Mouse (Mus musculus) neural tube, embryonic 14.5 days (tissue): ENCODE measurements at regions not wholly inside any gene's neighbourhood (a gene's known extent, or its start where the extent isn't known, plus 50 kb on each side); places are given as distances from the start of the nearest gene placed in this dataset.

Experiments
- ATAC-seq: fragments of 200-750 bp; cut with Nextera tagmentation; 2 replicates; pipeline ENCODE4 v1.8.0; 2017; ENCODE audit warnings: low read depth, mild to moderate bottlenecking, moderate TSS enrichment, moderate library complexity
- H3K27ac ChIP-seq: fragments of 300-500 bp; sonication (generic); 2 replicates; pipeline ENCODE4 v1.5.1; 2014; ENCODE audit warnings: low read depth, mild to moderate bottlenecking, control low read depth, low read length, moderate library complexity, mixed read lengths
- H3K27me3 ChIP-seq: fragments of 300-500 bp; sonication (generic); 2 replicates; pipeline ENCODE4 v1.6.1; 2014; ENCODE audit warnings: low read length; ENCODE audit not compliant: control insufficient read depth, insufficient read depth
- H3K36me3 ChIP-seq: fragments of 300-500 bp; sonication (generic); 2 replicates; pipeline ENCODE4 v1.6.1; 2014; ENCODE audit warnings: low read length, mixed read lengths; ENCODE audit not compliant: control insufficient read depth, insufficient read depth
- H3K4me1 ChIP-seq: fragments of 300-500 bp; sonication (generic); 2 replicates; pipeline ENCODE4 v1.6.1; 2014; ENCODE audit warnings: low read length; ENCODE audit not compliant: control insufficient read depth, insufficient read depth
- H3K4me2 ChIP-seq: fragments of 300-500 bp; sonication (generic); 2 replicates; pipeline ENCODE4 v1.6.1; 2014; ENCODE audit warnings: mild to moderate bottlenecking, low read depth, low read length, control low read depth
- H3K4me3 ChIP-seq: fragments of 300-500 bp; sonication (generic); 2 replicates; pipeline ENCODE4 v1.5.1; 2014; ENCODE audit warnings: low read depth, low read length, control low read depth, mixed read lengths
- H3K9ac ChIP-seq: fragments of 300-500 bp; sonication (generic); replicated peaks from 2 replicates; pipeline ENCODE4 v1.6.1; 2014; ENCODE audit warnings: low read depth, mild to moderate bottlenecking, control low read depth, low read length, mixed read lengths
- H3K9me3 ChIP-seq: fragments of 300-500 bp; sonication (generic); 2 replicates; pipeline ENCODE4 v1.6.1; 2016; ENCODE audit warnings: low read length; ENCODE audit not compliant: control insufficient read depth
- WGBS: fragments of 180-500 bp; shearing (Covaris S2); extraction: QIAGEN DNeasy Blood & Tissue Kit; methylation state at CpG from one replicate; pipeline ENCODE4 v1.1.7; 2014; 5-methylcytosine and 5-hydroxymethylcytosine counted together

DNA sequence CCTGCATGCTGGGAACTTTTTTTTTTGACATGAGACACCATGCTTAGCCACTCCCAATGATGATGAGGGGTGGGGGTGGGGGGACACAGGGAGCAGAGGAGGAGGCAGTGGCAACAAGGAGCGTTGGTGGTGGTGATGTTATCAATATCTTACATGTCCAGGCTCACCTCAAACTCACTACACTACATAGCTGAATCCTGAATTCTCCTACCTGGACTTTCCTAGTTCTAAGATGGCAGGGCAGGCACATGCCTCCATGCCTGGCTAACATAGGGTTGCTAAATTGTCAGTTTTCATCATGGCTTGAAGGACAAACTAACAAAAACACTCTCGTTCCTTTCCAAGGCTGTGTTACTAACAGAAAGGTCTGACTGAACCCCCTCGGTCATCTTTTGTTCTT is 170.6 kb upstream of the Zfp637 start:
- no peaks in the 10 kb centered on the region for H3K4me1 ChIP-seq
- no peaks in the 10 kb centered on the region for H3K9me3 ChIP-seq
- H3K4me2 ChIP-seq: no peak overlapping the region
- H3K27me3 ChIP-seq: no peaks in the 10 kb centered on the region
- no peak overlapping the region for H3K9ac ChIP-seq
- 63% methylated on average over 3 of the region's 3 CpGs for WGBS
- no peaks in the 10 kb centered on the region for H3K36me3 ChIP-seq
- no peak overlapping the region for H3K27ac ChIP-seq
- no peak for ATAC-seq
- H3K4me3 ChIP-seq: no peak overlapping the region

DNA sequence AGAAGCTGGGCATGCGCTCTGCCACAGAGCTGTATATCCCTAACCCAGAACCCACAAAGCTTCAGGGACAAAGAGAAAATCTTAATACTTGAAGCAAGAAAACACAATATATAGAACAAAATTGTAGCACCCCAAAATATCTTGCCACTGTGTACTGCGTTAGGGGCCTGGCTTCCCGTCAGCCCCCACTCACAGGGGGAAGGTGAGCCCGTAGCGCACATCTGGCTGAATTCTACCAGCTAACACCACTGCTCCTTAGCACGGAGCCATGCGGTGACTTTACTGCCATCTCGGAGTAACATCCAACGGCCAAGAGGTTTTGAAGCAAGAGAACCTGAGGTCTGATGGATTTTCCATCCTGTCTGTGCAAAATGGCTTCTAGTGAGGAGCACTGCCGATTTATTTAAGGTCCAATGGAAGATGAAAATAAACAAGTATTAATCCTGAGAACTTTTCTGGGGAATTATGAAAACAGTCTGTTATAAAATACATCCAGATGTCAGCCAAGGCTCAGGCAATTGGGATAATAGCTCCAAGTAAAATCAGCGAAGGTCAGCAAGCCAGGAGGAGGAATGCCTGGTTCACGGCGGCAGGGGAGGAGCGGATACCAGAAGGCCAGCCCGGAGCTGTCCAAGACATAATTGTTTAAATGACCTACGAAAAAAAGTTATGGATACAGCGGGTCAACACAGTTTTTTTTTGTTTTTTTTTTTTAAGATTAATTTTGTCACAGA is 170.0 kb upstream of the Zfp637 start:
- no peaks in the 10 kb centered on the region for H3K9me3 ChIP-seq
- 82% methylated on average over 17 of the region's 17 CpGs for WGBS
- H3K36me3 ChIP-seq: no peaks in the 10 kb centered on the region
- no peak overlapping the region for H3K9ac ChIP-seq
- no peaks in the 10 kb centered on the region for H3K27me3 ChIP-seq
- ATAC-seq: no peak
- no peak overlapping the region for H3K4me2 ChIP-seq
- no peak overlapping the region for H3K4me3 ChIP-seq
- no peaks in the 10 kb centered on the region for H3K4me1 ChIP-seq
- H3K27ac ChIP-seq: no peak overlapping the region

DNA sequence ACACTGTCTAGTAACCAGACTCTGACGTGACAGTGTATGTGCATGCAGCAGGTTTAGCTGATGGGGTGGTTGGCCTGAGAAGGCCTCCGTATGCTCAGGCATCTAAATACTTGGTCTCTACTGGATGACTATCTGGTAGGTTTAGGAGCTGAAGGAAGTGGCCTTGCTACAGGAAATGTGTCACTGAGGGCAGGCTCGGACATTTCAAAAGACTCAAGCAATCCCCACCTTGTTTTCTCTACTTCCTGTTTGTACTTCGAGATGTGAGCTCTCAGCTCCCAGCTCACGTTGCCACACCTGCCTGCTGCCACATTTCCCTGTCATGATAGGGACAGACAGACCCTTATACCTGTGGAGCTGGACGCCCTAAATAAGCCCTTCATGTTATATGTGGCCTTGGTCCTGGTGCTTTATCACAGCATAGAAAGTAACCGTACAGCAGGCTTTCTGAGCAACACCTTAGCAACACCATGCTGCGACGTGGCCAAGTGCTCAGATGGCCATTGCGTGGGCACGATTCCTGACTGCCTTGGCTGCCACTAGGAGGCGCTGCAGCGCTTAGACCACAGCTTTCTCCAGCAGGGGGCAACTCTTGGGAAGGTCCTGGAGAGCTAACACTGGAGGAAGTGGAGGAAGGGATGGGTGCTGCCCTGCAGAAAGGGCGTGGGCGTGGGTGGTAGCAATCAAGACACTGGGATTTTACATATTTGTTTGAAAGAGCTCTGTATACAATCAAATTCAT is 165.8 kb upstream of the Zfp637 start:
- no peaks in the 10 kb centered on the region for H3K36me3 ChIP-seq
- no peaks in the 10 kb centered on the region for H3K27me3 ChIP-seq
- no peak overlapping the region for H3K9ac ChIP-seq
- no peak for ATAC-seq
- WGBS: 60% methylated on average over 15 of the region's 15 CpGs
- no peak overlapping the region for H3K4me3 ChIP-seq
- H3K27ac ChIP-seq: no peak overlapping the region
- H3K9me3 ChIP-seq: no peaks in the 10 kb centered on the region
- no peaks in the 10 kb centered on the region for H3K4me1 ChIP-seq
- no peak overlapping the region for H3K4me2 ChIP-seq

DNA sequence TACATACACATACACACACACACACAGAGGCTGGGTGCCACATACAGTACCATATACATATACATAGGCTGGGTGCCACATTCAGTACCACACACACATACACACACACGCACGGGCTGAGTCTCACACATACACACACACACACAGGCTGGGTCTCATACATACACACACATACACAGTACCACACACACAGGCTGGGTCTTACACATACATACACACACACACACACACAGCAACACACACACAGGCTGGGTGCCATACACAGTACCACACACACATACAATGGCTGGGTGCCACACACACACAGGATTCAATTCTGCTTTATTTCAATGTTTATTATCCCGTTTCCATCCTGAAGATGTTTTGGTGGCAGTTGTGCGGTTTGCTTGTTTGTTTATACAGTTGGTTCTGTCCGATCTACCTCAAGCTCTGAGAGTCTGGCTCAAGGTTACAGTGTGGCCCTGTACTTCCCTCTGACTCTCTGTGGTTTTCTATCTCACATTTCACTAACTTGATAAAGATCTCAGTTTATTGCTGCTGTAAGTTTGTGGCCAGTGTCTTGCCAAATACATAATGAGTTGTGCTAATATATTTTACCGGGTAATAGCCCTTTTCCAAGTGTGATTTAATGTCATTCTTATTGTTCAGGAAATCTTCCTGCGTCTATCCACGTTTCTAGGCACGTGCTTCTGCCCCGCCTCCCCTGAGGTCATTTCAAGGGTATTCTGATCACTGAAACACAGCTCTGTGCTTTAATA is 164.7 kb upstream of the Zfp637 start:
- Histone ChIP-seq H3K9ac (no peak overlapping the region), H3K4me2 (no peak overlapping the region), H3K36me3 (no peaks in the 10 kb centered on the region), H3K9me3 (no peaks in the 10 kb centered on the region), H3K4me3 (no peak overlapping the region), H3K27me3 (no peaks in the 10 kb centered on the region), H3K4me1 (no peaks in the 10 kb centered on the region), H3K27ac (no peak overlapping the region)
- ATAC-seq: peak; percentile 17; the same call in 1 of the 2 replicates
- 42% methylated on average over 10 of the region's 10 CpGs for WGBS

DNA sequence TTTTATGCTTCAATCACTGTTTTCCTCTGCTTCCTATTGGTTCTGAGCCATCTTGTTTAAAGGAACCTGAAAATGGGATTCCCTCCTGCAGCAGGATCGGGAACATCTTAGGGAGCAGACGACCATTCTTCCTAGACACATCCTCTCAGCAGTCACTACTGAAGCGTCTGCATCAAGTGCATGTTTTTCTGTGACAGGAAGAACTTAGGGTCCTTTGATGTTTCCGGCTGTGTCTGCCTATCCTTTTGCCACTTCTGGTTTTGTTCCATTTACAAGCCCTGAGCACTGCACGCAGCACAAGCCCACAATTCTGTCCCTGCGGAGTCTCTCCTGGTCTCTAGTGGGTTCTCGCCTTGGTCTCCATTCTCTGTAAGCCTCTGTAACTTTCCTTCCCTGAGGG is 163.9 kb upstream of the Zfp637 start:
- WGBS: 43% methylated on average over 7 of the region's 7 CpGs

DNA sequence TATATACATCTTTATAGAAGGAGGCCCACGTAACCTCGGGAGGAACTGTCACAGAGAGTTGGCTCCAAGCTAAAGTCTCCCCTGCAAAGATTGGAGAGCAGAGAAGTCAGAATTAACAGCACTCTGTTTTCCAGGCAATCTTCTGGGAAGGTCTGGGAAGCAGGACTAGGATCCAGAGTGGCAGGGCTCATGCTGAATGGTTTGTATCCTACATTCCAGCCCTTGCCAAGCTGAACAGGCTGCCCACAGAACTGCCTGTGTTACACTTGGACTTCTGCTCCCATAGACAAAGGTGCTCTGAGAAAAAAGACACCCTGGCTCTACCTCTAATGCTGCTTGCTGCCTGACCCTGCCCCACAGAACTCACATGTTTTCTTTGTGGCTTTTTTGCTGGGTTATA is 163.2 kb upstream of the Zfp637 start:
- no peak overlapping the region for H3K4me2 ChIP-seq
- H3K4me3 ChIP-seq: no peak overlapping the region
- H3K9ac ChIP-seq: no peak overlapping the region
- no peaks in the 10 kb centered on the region for H3K4me1 ChIP-seq
- no peak for ATAC-seq
- no peak overlapping the region for H3K27ac ChIP-seq
- WGBS: 85% methylated on average over 2 of the region's 2 CpGs
- no peaks in the 10 kb centered on the region for H3K27me3 ChIP-seq
- H3K36me3 ChIP-seq: no peaks in the 10 kb centered on the region
- H3K9me3 ChIP-seq: no peaks in the 10 kb centered on the region

More for the DNA sequence above, 163.9 kb upstream of the Zfp637 start:
- Histone ChIP-seq H3K9ac (no peak overlapping the region), H3K4me3 (no peak overlapping the region), H3K9me3 (no peaks in the 10 kb centered on the region), H3K27ac (no peak overlapping the region), H3K27me3 (no peaks in the 10 kb centered on the region), H3K36me3 (no peaks in the 10 kb centered on the region), H3K4me2 (no peak overlapping the region), H3K4me1 (no peaks in the 10 kb centered on the region)
- ATAC-seq: no peak

DNA sequence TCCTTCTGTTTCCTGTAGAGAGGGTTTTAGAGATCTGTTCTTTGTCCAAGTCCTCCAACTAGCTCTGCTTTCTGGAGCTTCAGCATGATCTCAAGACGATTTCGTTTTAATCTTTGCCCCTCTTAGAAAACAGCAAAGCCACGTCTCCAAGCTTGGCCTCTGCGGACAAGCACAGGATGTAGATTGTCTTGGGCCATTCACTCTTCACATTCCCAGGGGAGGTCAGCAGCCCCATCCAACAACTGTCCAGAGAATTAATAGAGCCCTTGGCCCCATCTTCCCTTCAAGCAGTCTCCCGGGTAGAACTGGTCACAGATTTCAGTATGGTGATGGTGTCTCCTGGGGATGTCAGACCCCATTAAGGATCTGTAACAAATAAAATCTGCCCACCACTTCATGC is 162.7 kb upstream of the Zfp637 start:
- no peak for ATAC-seq
- Histone ChIP-seq H3K27me3 (no peaks in the 10 kb centered on the region), H3K4me2 (no peak overlapping the region), H3K27ac (no peak overlapping the region), H3K9ac (no peak overlapping the region), H3K36me3 (no peaks in the 10 kb centered on the region), H3K9me3 (no peaks in the 10 kb centered on the region), H3K4me3 (no peak overlapping the region), H3K4me1 (no peaks in the 10 kb centered on the region)
- 78% methylated on average over 5 of the region's 5 CpGs for WGBS

DNA sequence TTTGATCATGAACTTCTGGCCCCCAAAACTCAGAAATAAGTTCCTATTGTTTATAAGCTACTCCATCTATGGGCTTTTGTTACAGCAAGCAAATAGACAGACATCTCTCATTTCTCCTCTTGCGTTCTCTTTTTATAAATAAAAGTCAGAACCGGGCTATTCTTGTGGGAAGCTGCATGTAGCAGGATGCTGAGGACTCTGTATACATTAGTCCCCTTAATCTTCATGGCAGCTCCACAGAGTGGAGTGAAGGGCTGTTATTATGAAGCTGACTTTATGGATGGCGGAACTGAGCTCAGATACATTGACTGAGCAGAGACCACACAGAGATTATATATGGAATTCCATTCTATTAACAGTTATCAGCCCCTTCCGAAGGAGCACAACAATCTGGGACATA is 162.1 kb upstream of the Zfp637 start:
- H3K9me3 ChIP-seq: no peaks in the 10 kb centered on the region
- no peak overlapping the region for H3K9ac ChIP-seq
- 82% methylated on average over 4 of the region's 4 CpGs for WGBS
- H3K4me2 ChIP-seq: no peak overlapping the region
- H3K27ac ChIP-seq: no peak overlapping the region
- no peaks in the 10 kb centered on the region for H3K36me3 ChIP-seq
- H3K27me3 ChIP-seq: no peaks in the 10 kb centered on the region
- H3K4me1 ChIP-seq: no peaks in the 10 kb centered on the region
- no peak overlapping the region for H3K4me3 ChIP-seq
- ATAC-seq: no peak

DNA sequence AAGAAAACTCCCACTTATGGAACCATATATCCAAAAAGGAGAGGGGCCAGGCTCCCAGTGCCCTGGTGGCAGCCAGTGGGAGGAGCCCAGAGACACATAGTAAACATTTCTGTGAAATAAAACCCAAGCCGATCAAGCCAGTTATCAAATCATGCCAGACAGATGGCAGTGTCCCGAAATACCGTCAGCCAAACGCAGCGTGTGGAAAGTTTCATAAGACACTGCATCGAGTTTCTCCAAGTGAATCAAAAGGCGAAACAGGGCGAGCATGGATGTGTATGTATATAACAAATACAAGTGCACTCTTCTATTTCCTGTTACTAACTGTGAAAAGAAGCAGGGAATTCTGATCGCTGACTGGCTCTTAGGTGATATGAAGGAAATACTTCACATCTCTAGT is 154.8 kb upstream of the Zfp637 start:
- no peak overlapping the region for H3K27ac ChIP-seq

More for the DNA sequence above, 154.8 kb upstream of the Zfp637 start:
- 88% methylated on average over 9 of the region's 9 CpGs for WGBS
- Histone ChIP-seq H3K4me3 (no peak overlapping the region), H3K9me3 (no peaks in the 10 kb centered on the region), H3K36me3 (no peaks in the 10 kb centered on the region), H3K4me2 (no peak overlapping the region), H3K27me3 (no peaks in the 10 kb centered on the region), H3K4me1 (no peaks in the 10 kb centered on the region), H3K9ac (no peak overlapping the region)
- no peak for ATAC-seq
